Mouse (Mus musculus) central nervous system, embryonic 14 days (tissue): Measurements from ENCODE around the gene Ccdc6. TPM values are rescaled to one million over a fixed set of nuclear protein-coding genes. Genes with fewer than 3 reads are reported as not detected.

Experiments
- polyA plus RNA-seq: library from polyadenylated mRNA; depleted of rRNA; stranded (reverse); fragments of >200 nt; gene quantifications from 2 replicates; pipeline ENCODE4 v1.2.3, GENCODE M21; 2012; rRNA removed

The Ccdc6 gene
- 28.6 and 32.6 TPM in 2 replicates for polyA plus RNA-seq

DNA sequence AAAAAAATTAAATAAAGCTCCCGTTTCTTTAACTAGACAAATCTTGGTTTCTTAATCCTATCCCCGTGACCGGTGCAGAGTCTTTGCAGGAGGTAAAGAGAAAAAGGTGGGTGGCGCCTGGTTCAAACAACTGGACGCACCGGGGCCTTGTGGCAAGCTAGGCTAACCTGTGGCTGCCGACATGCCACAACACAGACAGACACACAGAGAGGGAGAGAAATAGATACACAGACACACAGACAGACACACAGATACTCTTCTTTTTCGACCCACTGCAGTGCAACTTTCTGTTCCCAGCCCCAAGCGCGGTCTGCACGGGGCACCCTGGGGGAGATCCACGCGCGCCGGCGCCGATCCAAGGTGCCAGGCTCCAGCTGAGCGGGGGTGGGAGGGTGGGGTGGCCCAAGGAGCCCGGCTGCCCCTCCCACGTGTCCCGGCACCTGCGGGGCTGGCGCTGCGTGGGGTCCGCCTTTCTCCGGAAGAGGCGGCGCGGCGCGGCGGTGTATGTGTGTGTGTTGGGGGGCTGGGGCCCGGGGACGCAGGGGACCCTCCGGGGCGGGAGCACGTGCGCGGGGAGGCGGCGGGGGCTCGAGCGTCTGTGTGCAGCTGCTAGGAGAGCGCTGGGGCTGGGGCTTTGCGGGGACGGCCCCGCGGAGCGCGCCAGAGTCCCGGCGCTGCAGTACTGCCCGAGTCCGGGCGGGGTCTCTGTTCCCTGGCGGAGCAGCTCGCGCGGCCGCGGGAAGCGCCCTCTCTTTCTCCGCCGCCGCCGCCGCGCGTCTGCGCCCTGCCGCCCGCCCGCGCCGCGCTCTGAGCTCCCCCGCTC is at the start of gene Ccdc6:
Gene Ccdc6 (plus strand): TSS at position 756 of the 823 bp plus-strand sequence.

DNA sequence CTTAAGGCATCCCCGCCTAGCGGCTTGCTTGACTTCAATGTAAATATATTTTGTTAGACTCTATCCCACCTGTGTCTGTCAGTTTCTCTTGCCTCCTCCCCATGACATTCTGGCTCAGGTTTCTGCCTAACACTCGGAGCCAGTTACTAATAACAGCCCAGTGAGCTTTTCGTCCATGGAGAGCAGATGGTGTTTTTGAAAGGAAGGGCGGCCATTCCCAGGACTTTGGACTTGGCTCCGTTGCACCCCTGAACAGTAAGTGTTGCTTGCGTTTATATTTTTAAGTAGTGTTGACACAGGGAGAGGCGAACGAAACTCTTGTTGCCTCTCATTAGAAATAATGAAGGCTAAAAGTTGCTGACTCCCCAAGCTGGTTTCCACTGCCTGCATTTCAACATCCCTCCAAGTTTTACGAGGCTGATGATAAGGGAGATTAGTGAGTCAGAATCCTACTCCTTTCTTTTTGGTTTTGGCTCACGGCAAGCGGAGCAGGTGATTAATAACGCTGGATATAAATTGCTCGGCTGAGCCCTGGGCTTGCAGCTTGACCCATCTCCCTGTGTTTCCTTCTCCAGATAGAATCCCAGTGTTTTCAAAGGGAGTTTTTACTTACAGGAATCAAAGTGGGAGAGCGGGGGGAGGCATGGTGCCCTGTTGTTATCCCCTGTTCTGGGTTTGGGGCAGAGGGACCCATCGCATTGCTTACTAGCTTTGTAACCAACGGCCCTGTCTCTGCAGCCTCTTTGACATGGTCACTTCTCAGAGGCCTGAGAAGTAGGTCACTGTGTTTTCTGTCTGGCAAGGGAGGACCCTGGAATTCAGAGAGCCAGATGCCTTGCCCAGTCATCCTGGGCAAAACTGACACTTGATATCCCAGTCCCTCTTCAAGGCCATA is 107.8 kb downstream of the Ccdc6 start, which contains the start of gene Mrln:
Gene Mrln (plus strand): TSS at position 160 of the 895 bp plus-strand sequence.

Other genes with a start within 250 kb of the Ccdc6 start
- 1.6 and 8.2 TPM in 2 replicates for gene Mrln, start 107.5 kb downstream of the Ccdc6 start, polyA plus RNA-seq
- 3.3 and 4.3 TPM in 2 replicates for gene Slc16a9, start 148.0 kb downstream of the Ccdc6 start, polyA plus RNA-seq